Mouse (Mus musculus): ENCODE data around the gene Upf3b.
A peak's percentile ranks its signal among the peaks of the same experiment; 100 is the strongest.
"Not testable (repeated sequence)": the region's sequence is repeated elsewhere in the genome, so short reads cannot be mapped to it uniquely, and the experiment has no call there.

Upf3b gene

DNA sequence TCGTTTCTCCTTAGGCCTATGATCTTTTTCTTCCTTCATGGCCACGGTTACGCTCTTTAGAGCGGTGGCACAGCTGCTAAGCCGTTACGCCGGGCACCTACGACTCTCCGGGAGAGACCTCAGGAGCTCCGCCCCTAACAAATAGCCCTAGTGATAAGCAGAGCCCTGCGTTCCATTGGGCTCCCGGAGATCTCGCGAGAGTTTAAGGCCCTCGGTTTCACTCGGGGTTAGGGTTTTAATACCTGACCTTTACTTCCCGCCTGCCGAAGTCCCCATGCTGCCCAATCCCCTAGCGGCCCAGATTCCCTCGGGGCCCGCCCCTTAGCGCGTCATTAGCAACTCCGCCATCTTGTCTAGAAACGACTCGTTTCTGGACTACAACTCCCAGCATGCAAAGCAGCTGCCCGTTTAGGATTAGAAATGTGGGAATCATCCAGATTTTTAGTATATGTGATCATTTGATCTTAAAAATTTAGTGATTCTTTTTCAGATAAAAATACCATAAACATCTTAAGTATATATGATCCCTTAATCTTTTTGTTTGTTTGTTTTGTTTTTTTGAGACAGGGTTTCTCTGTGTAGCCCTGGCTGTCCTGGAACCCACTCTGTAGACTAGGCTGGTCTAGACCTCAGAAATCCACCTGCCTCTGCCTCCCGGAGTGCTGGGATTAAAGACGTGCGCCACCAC, at the start of gene Upf3b:
Gene Upf3b (minus strand): TSS at position 130 of the 688 bp plus-strand sequence.
- peak; percentile 87 for DNase-seq (ENCODE audit: low read depth, low spot score)

DNA sequence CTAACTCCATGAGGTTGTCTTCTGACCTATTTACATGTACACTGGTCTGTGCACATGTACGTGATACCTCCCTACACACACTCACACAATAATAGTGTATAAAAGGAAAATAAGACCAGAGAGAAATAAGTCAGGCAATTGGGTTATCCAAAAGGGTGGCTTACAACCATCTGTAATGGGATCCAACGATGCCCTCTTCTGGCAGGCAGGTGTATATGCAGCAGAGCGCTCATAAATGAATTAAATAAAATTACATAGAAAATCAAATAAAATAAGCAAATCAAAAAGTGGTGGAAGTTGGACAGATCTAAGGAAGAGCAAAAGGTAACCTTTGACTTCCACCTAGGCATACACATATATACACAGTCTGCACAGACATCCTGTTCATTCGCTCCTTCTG, 47.7 kb upstream of the Upf3b start:
- no peak for DNase-seq (ENCODE audit: low read depth, low spot score)

DNA sequence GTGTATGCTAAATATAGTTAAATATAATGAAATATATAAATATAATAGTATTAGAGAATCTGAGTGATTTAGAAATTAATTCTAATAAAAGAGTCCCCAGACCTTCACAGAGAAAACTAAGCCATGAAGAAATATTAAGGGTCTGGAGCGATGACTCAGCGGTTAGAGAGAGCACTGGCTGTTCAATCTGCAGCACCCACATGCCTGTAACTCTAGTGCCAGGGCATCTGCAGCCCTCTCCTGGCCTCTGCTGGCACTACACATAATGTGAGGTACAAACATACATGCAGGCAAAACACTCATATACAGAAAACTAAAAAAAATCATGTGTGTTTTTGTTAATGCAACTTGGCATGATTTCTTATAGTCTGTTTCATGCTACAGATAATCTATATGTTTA, 34.8 kb upstream of the Upf3b start:
- DNase-seq (ENCODE audit: low read depth, low spot score) = peak; percentile 5

DNA sequence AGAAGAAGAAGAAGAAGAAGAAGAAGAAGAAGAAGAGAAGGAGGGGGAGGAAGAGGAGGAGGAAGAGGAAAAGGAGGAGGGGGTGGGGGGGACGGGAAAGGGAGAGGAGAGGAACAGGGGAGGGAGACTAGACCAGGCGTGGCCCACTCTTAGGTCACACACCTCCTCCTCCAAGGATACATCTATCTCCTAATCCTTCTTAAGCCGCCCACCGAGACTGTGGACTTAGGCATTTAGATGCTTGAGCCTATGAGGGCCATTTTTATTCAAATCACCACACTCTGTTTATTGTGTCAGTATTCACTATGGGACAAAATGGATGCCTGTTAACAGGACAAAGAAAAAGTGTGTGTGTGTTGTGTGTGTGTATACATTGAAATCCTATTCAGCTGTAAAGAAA, 34.4 kb upstream of the Upf3b start:
- not testable (repeated sequence) for DNase-seq (ENCODE audit: low read depth, low spot score)

DNA sequence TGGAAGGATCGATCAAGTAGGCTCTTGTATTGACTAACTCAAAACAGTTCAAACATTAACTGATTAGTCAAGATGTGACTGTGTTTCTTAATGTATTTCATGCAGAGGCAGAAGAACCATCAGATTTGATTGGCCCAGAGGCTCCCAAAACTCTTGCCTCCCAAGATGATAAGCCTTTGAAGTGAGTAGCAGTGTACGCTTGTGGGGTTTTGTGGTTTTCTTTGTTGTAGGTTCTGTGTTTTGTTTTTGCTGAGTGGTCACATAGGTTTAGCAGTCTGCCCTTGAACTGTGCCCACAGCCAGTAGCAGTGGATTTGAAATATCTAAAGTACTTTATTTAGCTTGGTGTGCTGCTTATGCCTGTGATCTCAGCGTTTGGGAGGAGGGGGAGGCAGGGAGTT, 31.6 kb upstream of the Upf3b start:
- DNase-seq (ENCODE audit: low read depth, low spot score) = no peak

DNA sequence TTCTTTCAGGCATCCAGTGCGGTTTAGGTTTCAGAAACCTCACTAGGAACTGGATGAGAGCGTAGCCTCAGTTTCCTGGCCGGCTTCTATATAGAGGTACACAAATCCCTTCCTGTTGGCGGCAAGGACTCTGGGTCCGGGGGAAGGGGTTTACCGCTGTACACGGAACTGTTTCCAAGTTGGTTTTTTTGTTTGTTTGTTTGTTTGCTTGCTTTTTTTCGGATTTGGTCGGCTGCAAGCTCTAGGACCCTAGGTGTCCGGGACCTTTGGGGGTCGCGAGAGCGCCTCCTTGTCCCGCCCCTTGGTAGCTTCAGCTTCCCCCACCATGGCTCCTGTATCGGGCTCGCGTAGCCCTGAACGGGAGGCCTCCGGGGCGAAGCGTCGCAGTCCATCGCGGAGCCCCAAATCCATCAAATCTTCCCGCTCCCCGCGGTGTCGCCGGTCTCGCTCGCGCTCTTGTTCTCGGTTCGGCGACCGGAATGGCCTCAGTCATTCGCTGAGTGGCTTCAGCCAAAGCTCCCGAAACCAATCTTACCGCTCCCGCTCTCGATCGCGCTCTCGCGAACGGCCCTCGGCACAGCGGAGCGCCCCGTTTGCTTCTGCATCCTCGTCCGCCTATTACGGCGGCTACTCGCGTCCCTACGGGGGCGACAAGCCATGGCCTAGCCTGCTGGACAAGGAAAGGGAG, 16.7 kb upstream of the Upf3b start, which contains the start of gene Nkap:
Gene Nkap (plus strand): TSS at position 125 of the 688 bp plus-strand sequence.
- DNase-seq (ENCODE audit: low read depth, low spot score) = peak; percentile 63

DNA sequence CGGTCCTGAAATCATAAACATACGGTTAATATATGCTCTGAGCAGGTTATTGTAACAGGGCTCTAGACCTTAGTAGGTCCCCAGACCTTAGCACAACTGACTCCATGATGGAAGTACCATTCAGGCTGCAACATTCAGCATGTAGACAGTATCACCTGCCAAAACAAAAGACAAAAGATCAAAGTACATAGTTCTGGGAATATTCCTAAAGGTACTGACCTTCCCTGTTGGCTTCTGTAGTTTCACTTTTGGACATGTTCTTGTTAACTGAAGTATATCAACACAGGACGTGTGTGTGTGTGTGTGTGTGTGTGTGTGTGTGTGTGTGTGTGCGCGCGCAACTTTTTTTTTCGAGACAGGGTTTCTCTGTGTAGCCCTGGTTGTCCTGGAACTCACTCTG, 15.4 kb upstream of the Upf3b start:
- DNase-seq (ENCODE audit: low read depth, low spot score) = no peak

DNA sequence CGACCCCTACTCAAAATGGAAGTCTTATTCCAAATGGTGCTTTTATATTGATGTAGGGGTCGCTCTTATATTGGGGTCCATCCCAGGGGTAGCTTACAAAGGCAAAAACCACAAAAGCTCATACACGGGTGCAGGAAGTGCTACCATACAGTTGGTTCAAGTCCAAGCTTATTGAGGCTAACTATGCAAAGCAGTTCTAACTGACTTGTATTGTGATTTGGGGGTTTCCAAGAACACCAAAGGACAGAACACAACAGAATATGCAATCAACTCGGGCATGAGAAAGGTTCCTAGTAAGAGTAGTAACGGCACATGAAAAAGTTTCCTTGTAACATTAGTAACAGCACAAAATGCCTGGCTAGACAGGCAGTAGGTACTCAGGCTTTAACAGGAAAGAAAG, 10.1 kb upstream of the Upf3b start:
- DNase-seq (ENCODE audit: low read depth, low spot score) = no peak

DNA sequence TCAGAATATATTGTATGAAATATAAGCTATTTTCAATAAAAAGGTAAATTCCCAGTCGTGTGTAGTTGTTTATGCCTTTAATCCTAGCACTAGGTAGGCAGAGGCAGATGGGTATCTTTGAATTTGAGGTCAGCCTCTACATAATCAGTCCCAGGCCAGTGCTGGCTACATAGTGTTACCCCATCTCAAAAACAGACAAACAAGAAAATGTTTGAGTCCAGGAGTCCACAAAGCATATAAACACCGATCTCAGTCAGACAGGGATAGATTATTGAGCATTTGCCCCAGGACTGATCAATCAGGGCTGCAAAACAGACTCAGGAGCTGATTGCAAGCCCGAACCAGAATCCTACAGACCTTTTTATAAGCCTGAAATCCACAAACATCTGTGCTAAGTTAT, 9.5 kb upstream of the Upf3b start:
- DNase-seq (ENCODE audit: low read depth, low spot score) = no peak

DNA sequence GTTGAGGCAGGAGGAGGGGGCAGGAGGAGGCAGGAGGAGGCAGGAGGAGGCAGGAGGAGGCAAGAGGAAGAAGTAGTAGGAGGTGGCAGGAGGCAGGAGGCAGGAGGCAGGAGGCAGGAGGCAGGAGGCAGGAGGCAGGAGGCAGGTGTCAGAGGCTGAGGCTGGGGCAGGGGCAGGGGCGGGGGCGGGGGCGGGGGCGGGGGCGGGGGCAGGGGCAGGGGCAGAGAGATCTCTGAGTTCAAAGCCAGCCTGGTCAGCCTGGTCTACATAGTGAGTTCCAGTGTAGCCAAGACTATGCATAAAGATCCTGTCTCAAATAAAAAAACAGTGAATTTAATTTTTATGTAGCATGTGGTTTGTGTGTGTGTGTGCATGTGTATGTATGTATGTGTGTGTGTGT, 7.0 kb upstream of the Upf3b start:
- DNase-seq (ENCODE audit: low read depth, low spot score) = no peak

DNA sequence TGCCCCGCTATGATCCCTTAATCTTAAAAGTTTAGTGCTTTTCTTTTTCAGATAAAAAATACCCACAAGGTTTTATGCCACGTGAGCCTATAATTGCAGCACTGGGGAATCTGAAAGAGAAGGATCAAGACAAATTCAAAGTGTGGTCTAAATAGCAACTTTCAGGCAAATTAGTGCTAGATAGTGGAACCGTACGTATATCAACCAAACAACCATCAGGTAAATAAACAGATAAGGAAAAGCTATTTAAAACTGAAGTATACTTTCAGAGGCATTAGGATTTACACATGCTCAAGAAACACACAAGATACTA, 715 bp upstream of the Upf3b start:
- DNase-seq (ENCODE audit: low read depth, low spot score) = no peak

DNA sequence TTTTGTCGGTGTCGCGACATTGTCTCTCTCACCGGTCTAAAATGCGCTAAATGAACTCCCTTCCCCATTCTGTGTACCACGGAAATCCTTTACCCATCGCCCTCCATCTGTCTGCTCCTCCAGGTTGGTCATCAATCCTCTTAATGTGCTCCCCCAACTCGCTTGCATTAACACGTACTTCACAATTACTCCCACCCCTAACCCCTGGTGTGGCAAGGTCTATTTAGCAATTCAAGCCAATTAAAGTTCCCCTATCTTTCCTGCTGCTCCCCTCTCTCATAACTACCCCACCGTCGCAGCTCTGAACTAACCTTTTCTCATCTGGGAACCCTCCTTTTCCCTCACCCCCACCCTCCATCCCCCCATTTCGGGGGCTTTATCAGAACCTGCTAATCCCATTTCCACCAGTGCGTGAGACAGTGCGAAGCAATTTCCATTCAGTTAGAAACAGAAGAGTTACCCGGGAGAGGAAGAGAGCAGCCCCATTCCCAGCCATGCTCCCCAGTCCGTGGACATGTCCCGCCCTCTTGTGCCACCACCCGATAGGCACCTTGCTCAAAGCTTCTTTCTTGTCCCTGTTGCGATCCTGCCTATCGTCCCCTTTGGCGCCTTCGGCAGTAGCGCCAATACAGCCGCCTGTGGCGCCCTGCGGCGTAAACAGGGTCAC, 463 bp downstream of the Upf3b start:
- DNase-seq (ENCODE audit: low read depth, low spot score) = no peak

DNA sequence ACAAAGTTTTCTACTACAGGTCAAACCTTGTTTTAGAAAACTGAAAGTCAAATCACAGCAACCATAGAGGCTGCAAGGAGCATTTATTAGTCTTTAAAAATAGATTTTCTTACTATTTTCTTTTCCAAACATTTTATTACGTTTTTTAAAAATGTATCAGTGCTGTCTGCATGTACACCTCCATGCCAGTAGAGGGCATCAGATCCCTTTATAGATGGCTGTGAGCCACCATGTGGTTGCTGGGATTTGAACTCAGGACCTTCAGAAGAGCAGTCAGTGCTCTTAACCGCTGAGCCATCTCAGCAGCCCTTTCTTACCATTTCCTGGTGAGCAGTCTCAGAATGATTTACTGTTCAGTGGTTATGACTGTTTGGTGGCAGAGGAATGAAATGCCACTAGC, 6.3 kb downstream of the Upf3b start:
- no peak for DNase-seq (ENCODE audit: low read depth, low spot score)

DNA sequence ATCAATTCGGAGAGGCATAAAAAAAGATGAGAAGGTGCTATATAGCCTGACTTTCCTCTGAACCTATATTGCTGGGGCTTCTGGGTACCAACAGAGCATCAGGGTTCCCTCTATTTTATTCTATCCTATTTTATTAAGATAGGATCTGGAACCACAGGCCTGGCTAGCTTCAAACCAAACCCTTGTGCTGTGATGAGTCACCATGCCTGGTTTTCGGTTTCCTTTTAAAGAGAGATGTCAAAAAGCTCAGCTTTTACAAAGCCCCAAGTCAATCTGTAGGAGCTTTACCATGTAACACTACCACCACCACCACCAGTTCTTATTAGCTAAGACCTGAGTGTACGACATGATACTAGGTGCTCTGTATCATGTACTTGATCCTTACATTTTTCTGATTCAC, 11.4 kb downstream of the Upf3b start:
- DNase-seq (ENCODE audit: low read depth, low spot score) = no peak

DNA sequence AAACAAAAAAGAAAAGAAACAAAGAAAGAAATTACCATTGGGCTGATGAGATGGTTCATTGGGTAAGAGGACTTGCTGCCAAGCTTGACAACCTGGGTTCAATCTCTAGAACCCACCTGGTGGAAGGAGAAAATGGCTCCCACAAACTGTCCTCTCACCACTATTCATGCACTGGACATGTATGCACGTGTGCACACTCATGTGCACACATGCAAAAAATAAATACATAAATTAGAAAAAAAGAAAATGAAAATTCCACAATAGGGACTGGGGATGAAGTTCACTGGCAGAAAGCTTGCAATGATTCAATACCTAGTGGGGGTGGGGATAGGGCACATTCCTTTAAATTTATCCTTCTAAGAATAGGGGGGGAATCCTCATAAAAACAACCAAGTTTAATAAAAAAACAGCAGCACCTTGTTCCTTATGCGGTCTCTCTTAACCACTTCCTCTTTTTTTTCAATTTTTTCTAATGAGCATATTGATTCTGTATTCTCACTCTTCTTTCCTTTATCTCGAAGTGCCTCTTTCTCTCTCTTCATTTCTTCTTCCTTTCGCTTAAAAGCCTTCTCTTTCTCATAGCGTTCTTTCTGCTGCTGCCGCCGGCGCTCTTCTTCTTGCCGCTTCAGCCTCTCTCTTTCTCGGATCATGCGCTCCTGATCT, 14.9 kb downstream of the Upf3b start:
- DNase-seq (ENCODE audit: low read depth, low spot score) = no peak

DNA sequence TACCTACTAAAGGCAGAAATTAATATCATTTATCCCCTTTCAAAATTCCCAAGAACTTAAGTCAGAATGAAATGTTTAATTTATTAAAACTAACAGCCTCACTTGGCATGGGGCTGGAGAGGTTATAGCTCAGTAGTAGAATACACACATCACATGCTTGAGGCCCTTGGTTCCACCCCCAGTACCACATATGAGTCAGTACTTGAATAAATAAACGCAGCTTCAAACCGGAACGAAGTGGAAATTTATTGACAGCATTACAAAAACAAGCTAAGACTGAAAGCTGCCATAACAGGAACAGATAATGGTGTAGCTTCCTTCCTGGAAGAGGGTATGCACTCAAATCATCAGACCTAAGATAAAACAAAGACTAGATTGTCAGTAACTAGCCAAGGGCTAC, 18.7 kb downstream of the Upf3b start:
- no peak for DNase-seq (ENCODE audit: low read depth, low spot score)

DNA sequence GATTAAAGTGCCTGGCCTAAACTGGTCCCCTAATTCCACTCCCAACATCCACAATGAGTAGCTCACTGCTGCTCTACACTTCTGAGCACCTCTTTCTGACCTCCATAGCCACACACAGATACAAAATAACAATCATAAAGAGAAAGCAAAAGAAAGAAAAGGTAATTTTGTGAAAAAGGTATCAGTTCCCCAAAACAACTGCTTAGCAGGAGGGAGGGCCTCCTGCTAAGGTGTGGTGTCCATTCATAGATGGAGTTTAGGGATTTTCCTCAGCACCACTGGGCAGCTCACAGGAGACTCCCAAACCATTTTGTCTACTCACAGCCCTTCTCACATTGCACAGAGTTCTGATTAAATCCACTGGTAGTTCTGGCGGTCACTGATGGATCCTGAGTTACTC, 21.3 kb downstream of the Upf3b start:
- DNase-seq (ENCODE audit: low read depth, low spot score) = no peak

DNA sequence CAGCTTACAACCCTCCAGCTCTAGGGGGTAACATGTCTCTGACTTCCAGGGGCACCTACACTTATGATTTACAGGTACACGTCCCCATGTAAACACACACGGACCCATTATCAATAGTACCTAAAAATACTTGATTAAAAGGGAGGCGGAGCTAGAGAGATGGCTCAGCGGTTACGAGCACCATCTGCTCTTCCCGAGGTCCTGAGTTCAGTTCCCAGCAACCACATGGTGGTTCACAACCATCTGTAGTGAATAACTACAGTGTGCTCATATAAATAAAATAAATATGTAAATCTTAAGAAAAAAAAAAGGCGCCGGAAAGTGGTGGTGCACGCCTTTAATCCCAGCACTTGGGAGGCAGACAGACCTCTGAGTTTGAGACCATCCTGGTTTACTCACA, 24.5 kb downstream of the Upf3b start:
- no peak for DNase-seq (ENCODE audit: low read depth, low spot score)

DNA sequence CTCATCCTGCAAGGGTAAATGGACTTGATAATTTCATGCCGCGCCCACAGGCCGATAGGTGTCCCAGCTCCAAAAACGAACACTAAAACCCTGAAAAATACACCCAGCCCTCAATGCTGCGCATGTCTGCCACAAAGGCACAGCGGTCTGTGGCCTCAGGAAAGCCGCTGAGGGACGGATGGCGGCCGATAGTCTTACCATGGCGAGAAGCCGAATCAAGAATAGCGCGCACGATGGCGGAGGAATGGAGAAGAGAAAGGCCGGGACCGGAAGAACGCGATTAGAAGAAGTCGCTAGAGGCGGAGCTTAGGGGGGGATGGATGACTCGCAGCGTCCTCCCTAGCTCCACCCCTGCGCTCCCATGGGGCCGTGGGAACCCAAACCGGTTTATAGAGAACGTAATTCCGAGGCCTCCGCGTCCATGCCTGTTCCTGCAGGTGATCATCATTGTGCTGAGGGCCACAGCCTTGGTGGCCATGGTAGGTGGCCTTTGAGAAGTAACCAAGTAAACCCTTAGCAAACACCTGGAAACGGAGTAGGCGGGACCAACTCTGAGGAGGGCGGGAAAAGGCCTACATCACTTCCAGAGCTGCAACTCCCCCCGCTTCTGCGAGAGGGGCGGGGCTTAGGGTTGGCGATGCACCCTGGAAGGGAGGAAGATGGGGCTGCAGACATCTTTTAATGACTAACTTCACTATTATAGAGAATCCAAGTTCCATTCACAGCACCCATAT, 25.0 kb downstream of the Upf3b start, which contains the start of gene Rpl39:
Gene Rpl39 (minus strand): TSS at position 476 of the 734 bp plus-strand sequence.
- peak; percentile 83 for DNase-seq (ENCODE audit: low read depth, low spot score)

DNA sequence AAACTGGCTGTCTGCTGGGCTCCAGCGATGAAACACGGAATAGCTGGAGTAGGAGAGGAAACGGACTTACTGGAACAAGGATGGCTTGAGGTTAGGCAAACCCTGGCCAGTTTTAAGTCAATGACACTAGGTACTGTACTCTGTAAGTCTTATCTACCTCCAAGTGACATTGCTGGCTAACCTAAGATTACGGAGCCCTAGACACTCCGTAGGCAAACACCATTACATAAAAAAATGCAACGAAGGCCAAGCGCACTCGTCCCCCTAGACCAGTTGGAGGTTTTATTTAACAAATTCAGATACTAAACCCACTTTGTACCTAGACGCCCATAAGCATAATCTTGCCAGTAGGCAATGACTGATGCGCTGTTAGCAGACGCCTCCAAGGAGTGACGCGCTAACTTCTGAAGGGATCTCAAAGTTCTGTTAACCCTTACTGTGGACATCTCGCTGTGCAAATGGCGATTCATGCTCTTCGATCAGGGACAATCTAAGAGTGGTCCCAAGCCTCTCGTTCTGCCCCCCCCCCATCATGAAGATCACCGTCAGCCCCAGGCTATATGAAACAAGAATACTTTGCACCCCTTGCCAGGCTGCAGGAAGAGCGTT, 25.7 kb downstream of the Upf3b start:
- no peak for DNase-seq (ENCODE audit: low read depth, low spot score)

DNA sequence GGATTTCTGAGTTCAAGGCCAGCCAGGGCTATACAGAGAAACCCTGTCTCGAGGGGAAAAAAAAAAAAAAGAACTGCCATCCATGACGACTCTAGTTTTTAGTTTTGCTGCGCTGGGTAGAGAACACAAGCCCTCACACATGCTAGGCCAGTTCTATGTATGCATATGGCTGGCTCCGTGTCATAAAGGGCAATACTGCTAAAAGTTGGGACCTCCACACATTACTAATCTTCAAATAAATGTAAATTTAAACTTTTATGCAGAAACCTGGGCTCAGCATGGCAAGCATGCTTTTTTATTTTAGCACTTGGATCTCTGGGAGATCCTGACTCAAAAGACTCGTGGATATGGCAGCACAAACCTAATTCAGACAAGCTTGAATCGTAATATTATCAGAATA, 28.9 kb downstream of the Upf3b start:
- no peak for DNase-seq (ENCODE audit: low read depth, low spot score)

Measured in retina, postnatal 7 days (tissue).